Mouse (Mus musculus): ENCODE results near the gene Paf1. TPM values are rescaled to one million over a fixed set of nuclear protein-coding genes. Genes with fewer than 3 reads are reported as not detected.

Gene Paf1
- polyA plus RNA-seq, 1 experiment from 2014 or later = 60.2 TPM

- Histone ChIP-seq H3K27me3 (ENCODE audit: insufficient read depth, low read length) (no peaks in the 10 kb centered on the region), H3K27ac (peak overlapping the region; percentile 85), H3K4me1 (replicated peaks; ENCODE audit: insufficient read depth, low read length) (0 out of 2 replicates have a peak, but pooled peaks cover 8% of the 10 kb centered on the region), H3K36me3 (ENCODE audit: insufficient read depth, low read length) (peaks cover 54% of the 10 kb centered on the region), H3K9ac (ENCODE audit: low read depth, low read length) (0 out of 2 replicates have a peak overlapping the region, but pooled peaks have one; percentile 2), H3K9me3 (replicated peaks; ENCODE audit: low read length) (no peaks in the 10 kb centered on the region), H3K4me2 (ENCODE audit: low read length) (no peak overlapping the region; the same call in 1 of the 2 replicates), H3K4me3 (replicated peaks; ENCODE audit: low read depth, low read length) (no peak overlapping the region)
- no peak for TF ChIP-seq CTCF (IDR thresholded peaks at IDR 0.05; ENCODE audit: low read depth)
- ATAC-seq (replicated peaks; ENCODE audit: low FRiP score, low read depth) = 0 out of 2 replicates have a peak, but pooled peaks have one; percentile 12
- WGBS = 10% methylated on average over 5 of the region's 5 CpGs
- peak; percentile 57 for DNase-seq (ENCODE audit: low spot score)
Observed at GRCm38 (mm10) chr7:28357984-28358383, 34.8 kb upstream of the Paf1 start.

- H3K9ac ChIP-seq (ENCODE audit: low read depth, low read length) = 0 out of 2 replicates have a peak overlapping the region, but pooled peaks have one; percentile 2
- 0 out of 2 replicates have a peak, but pooled peaks cover 8% of the 10 kb centered on the region for H3K4me1 ChIP-seq (replicated peaks; ENCODE audit: insufficient read depth, low read length)
- no peak for ATAC-seq (replicated peaks; ENCODE audit: low FRiP score, low read depth)
- peak overlapping the region; percentile 85 for H3K27ac ChIP-seq
- no peaks in the 10 kb centered on the region for H3K27me3 ChIP-seq (ENCODE audit: insufficient read depth, low read length)
- no peak overlapping the region for H3K4me2 ChIP-seq (ENCODE audit: low read length)
- TF ChIP-seq CTCF (IDR thresholded peaks at IDR 0.05; ENCODE audit: low read depth) = no peak
- H3K9me3 ChIP-seq (replicated peaks; ENCODE audit: low read length) = no peaks in the 10 kb centered on the region
- DNase-seq (ENCODE audit: low spot score) = no peak
- peaks cover 50% of the 10 kb centered on the region for H3K36me3 ChIP-seq (ENCODE audit: insufficient read depth, low read length)
- no peak overlapping the region for H3K4me3 ChIP-seq (replicated peaks; ENCODE audit: low read depth, low read length)
- 59% methylated on average over 7 of the region's 7 CpGs for WGBS
Observed at GRCm38 (mm10) chr7:28358431-28358830, 34.3 kb upstream of the Paf1 start.

GRCm38 (mm10) chr7:28359854-28360253 is 32.9 kb upstream of the Paf1 start:
- Histone ChIP-seq H3K36me3 (ENCODE audit: insufficient read depth, low read length) (peaks cover 47% of the 10 kb centered on the region), H3K4me2 (ENCODE audit: low read length) (no peak overlapping the region), H3K4me1 (replicated peaks; ENCODE audit: insufficient read depth, low read length) (0 out of 2 replicates have a peak, but pooled peaks cover 8% of the 10 kb centered on the region), H3K9ac (ENCODE audit: low read depth, low read length) (no peak overlapping the region), H3K27me3 (ENCODE audit: insufficient read depth, low read length) (no peaks in the 10 kb centered on the region), H3K4me3 (replicated peaks; ENCODE audit: low read depth, low read length) (no peak overlapping the region), H3K9me3 (replicated peaks; ENCODE audit: low read length) (no peaks in the 10 kb centered on the region), H3K27ac (no peak overlapping the region)
- DNase-seq (ENCODE audit: low spot score) = no peak
- 79% methylated on average over 10 of the region's 10 CpGs for WGBS
- ATAC-seq (replicated peaks; ENCODE audit: low FRiP score, low read depth) = no peak
- no peak for TF ChIP-seq CTCF (IDR thresholded peaks at IDR 0.05; ENCODE audit: low read depth)

GRCm38 (mm10) chr7:28360291-28360690 is 32.5 kb upstream of the Paf1 start:
- TF ChIP-seq CTCF (IDR thresholded peaks at IDR 0.05; ENCODE audit: low read depth) = no peak
- H3K4me3 ChIP-seq (replicated peaks; ENCODE audit: low read depth, low read length) = no peak overlapping the region
- no peak overlapping the region for H3K9ac ChIP-seq (ENCODE audit: low read depth, low read length)
- WGBS = 88% methylated on average over 6 of the region's 6 CpGs
- no peaks in the 10 kb centered on the region for H3K9me3 ChIP-seq (replicated peaks; ENCODE audit: low read length)
- H3K4me2 ChIP-seq (ENCODE audit: low read length) = no peak overlapping the region
- no peaks in the 10 kb centered on the region for H3K27me3 ChIP-seq (ENCODE audit: insufficient read depth, low read length)
- H3K27ac ChIP-seq = no peak overlapping the region
- ATAC-seq (replicated peaks; ENCODE audit: low FRiP score, low read depth) (no peak), DNase-seq (ENCODE audit: low spot score) (no peak)
- H3K36me3 ChIP-seq (ENCODE audit: insufficient read depth, low read length) = peaks cover 47% of the 10 kb centered on the region
- 0 out of 2 replicates have a peak, but pooled peaks cover 8% of the 10 kb centered on the region for H3K4me1 ChIP-seq (replicated peaks; ENCODE audit: insufficient read depth, low read length)

GRCm38 (mm10) chr7:28361647-28362341 is 31.0 kb upstream of the Paf1 start:
- H3K36me3 ChIP-seq (ENCODE audit: insufficient read depth, low read length) = peaks cover 56% of the 10 kb centered on the region
- no peak overlapping the region for H3K4me3 ChIP-seq (replicated peaks; ENCODE audit: low read depth, low read length)
- ATAC-seq (replicated peaks; ENCODE audit: low FRiP score, low read depth) (no peak), DNase-seq (ENCODE audit: low spot score) (no peak)
- H3K27me3 ChIP-seq (ENCODE audit: insufficient read depth, low read length) = no peaks in the 10 kb centered on the region
- WGBS = 96% methylated on average over 20 of the region's 20 CpGs
- no peak for TF ChIP-seq CTCF (IDR thresholded peaks at IDR 0.05; ENCODE audit: low read depth)
- no peak overlapping the region for H3K9ac ChIP-seq (ENCODE audit: low read depth, low read length)
- 0 out of 2 replicates have a peak, but pooled peaks cover 8% of the 10 kb centered on the region for H3K4me1 ChIP-seq (replicated peaks; ENCODE audit: insufficient read depth, low read length)
- peak overlapping the region; percentile 1; the same call in 1 of the 2 replicates for H3K27ac ChIP-seq
- no peaks in the 10 kb centered on the region for H3K9me3 ChIP-seq (replicated peaks; ENCODE audit: low read length)
- H3K4me2 ChIP-seq (ENCODE audit: low read length) = no peak overlapping the region

GRCm38 (mm10) chr7:28362441-28363060 is 30.2 kb upstream of the Paf1 start:
- H3K36me3 ChIP-seq (ENCODE audit: insufficient read depth, low read length) = peaks cover 59% of the 10 kb centered on the region
- no peak for TF ChIP-seq CTCF (IDR thresholded peaks at IDR 0.05; ENCODE audit: low read depth)
- no peaks in the 10 kb centered on the region for H3K9me3 ChIP-seq (replicated peaks; ENCODE audit: low read length)
- 0 out of 2 replicates have a peak, but pooled peaks cover 2% of the 10 kb centered on the region for H3K4me1 ChIP-seq (replicated peaks; ENCODE audit: insufficient read depth, low read length)
- ATAC-seq (replicated peaks; ENCODE audit: low FRiP score, low read depth) (no peak), DNase-seq (ENCODE audit: low spot score) (no peak)
- H3K9ac ChIP-seq (ENCODE audit: low read depth, low read length) = no peak overlapping the region
- no peaks in the 10 kb centered on the region for H3K27me3 ChIP-seq (ENCODE audit: insufficient read depth, low read length)
- no peak overlapping the region for H3K4me3 ChIP-seq (replicated peaks; ENCODE audit: low read depth, low read length)
- 65% methylated on average over 16 of the region's 16 CpGs for WGBS
- H3K4me2 ChIP-seq (ENCODE audit: low read length) = no peak overlapping the region
- H3K27ac ChIP-seq = peak overlapping the region; percentile 1; the same call in 1 of the 2 replicates
